Mouse (Mus musculus): Measurements from ENCODE around the gene Mkln1.
A peak's percentile ranks its signal among the peaks of the same experiment; 100 is the strongest.

The Mkln1 gene

GRCm38 (mm10) chr6:31398431-31399205 lies at the start of gene Mkln1:
Mkln1 (plus strand) TSS chr6:31398735.
- DNase-seq: peak; percentile 91 to 96

- DNase-seq: no peak
Measured at GRCm38 (mm10) chr6:31356444-31357191, 41.9 kb upstream of the Mkln1 start.

GRCm38 (mm10) chr6:31357286-31357685 lies 41.2 kb upstream of the Mkln1 start:
- DNase-seq: no peak

- no peak for DNase-seq
Measured at GRCm38 (mm10) chr6:31362617-31363016, 35.9 kb upstream of the Mkln1 start.

- DNase-seq: no peak
Measured at GRCm38 (mm10) chr6:31364399-31364798, 34.1 kb upstream of the Mkln1 start.

- no peak for DNase-seq
Measured at GRCm38 (mm10) chr6:31367947-31368346, 30.6 kb upstream of the Mkln1 start.

GRCm38 (mm10) chr6:31368559-31368958 lies 30.0 kb upstream of the Mkln1 start:
- DNase-seq: no peak

- DNase-seq: peak; percentile 66 to 69
Measured at GRCm38 (mm10) chr6:31369875-31370274, 28.7 kb upstream of the Mkln1 start.

GRCm38 (mm10) chr6:31370550-31371061 lies 27.9 kb upstream of the Mkln1 start:
- DNase-seq: peak; percentile 54 to 82

GRCm38 (mm10) chr6:31371140-31371539 lies 27.4 kb upstream of the Mkln1 start:
- DNase-seq: peak; percentile 55 to 75

GRCm38 (mm10) chr6:31372620-31373019 lies 25.9 kb upstream of the Mkln1 start:
- DNase-seq: peak; percentile 53 to 67

- DNase-seq: no peak
Measured at GRCm38 (mm10) chr6:31373084-31373673, 25.4 kb upstream of the Mkln1 start.

GRCm38 (mm10) chr6:31382989-31383388 lies 15.5 kb upstream of the Mkln1 start:
- DNase-seq: no peak

GRCm38 (mm10) chr6:31384794-31385193 lies 13.7 kb upstream of the Mkln1 start:
- DNase-seq: no peak

- DNase-seq: no peak
Measured at GRCm38 (mm10) chr6:31385281-31386145, 13.0 kb upstream of the Mkln1 start.

- no peak for DNase-seq
Measured at GRCm38 (mm10) chr6:31389716-31390115, 8.8 kb upstream of the Mkln1 start.

GRCm38 (mm10) chr6:31390243-31390981 lies 8.1 kb upstream of the Mkln1 start:
- DNase-seq: peak; percentile 49 to 67

- peak in 1 of 2 experiments; percentile 57 for DNase-seq
Measured at GRCm38 (mm10) chr6:31392871-31393270, 5.7 kb upstream of the Mkln1 start.

GRCm38 (mm10) chr6:31396118-31396517 lies 2.4 kb upstream of the Mkln1 start:
- DNase-seq: no peak

- no peak for DNase-seq
Measured at GRCm38 (mm10) chr6:31397308-31397707, 1.2 kb upstream of the Mkln1 start.

GRCm38 (mm10) chr6:31397775-31398430 lies 632 bp upstream of the Mkln1 start:
- no peak for DNase-seq
